Mouse (Mus musculus) cerebellum, adult 2 months (tissue): ENCODE data around the gene Nlgn2.

Experiments used
- CTCF ChIP-seq: fragments of 200-500 bp; IDR thresholded peaks from 2 replicates; pipeline ENCODE4 v1.5.1; 2011; ENCODE audit warnings: low read depth, mild to moderate bottlenecking, control low read depth, low read length, moderate library complexity, borderline replicate concordance; ENCODE audit not compliant: insufficient read depth
- POLR2A ChIP-seq: fragments of 200-500 bp; IDR thresholded peaks from 2 replicates; pipeline ENCODE4 v1.6.1; 2011; ENCODE audit warnings: low read length, control low read depth, borderline replicate concordance; ENCODE audit not compliant: insufficient read depth

DNA sequence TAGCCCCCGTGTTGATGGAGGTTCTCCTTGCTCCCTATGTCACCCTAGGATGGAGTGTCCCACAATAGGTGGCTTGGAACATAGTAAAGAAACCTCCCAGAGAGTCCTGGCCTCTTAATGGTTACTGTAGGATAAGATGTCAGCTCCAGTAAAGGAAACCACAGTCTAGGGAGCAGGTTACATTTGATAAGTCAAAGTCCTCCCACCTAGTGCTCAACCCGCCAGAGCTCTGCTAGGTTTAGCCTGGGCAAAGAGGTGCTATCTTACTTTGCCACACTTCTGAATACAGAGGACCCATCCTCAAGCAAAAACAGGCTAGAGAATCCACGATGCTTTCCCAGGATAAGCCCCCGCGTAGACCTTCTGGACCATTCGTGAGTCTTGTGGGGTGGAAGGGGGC, 41.4 kb upstream of the Nlgn2 start:
- TF ChIP-seq CTCF = no peak
- TF ChIP-seq POLR2A = no peak
